Mouse (Mus musculus) macrophage (primary cell): ENCODE measurements around the gene Aqp1. TPM values are rescaled to one million over a fixed set of nuclear protein-coding genes. Genes with fewer than 3 reads are reported as not detected.

Source experiments
- H3K27ac ChIP-seq: fragments of 350-480 bp; formaldehyde crosslinking; 2 replicates; pipeline ENCODE4 v1.9.0; 2021
- H3K36me3 ChIP-seq: fragments of 350-480 bp; formaldehyde crosslinking; 2 replicates; pipeline ENCODE4 v1.9.0; 2021; ENCODE audit errors: inconsistent target
- H3K4me3 ChIP-seq: fragments of 350-480 bp; formaldehyde crosslinking; 2 replicates; pipeline ENCODE4 v1.9.0; 2021; ENCODE audit errors: inconsistent target
- H3K79me2 ChIP-seq: fragments of 350-480 bp; formaldehyde crosslinking; 2 replicates; pipeline ENCODE4 v1.9.0; 2021; ENCODE audit errors: inconsistent target
- WGBS: methylation state at CpG from one replicate; pipeline ENCODE4 v1.1.7; 2026; ENCODE audit warnings: inconsistent platforms; ENCODE audit not compliant: missing documents; 5-methylcytosine and 5-hydroxymethylcytosine counted together
- polyA plus RNA-seq: library from polyadenylated mRNA; stranded (reverse); fragments of 250-400 nt; gene quantifications from 3 replicates; pipeline ENCODE4 v1.2.4, GENCODE M21; 2018; ENCODE audit warnings: inconsistent platforms

Gene Aqp1
- polyA plus RNA-seq, 1 experiment from 2014 or later = not detected

DNA sequence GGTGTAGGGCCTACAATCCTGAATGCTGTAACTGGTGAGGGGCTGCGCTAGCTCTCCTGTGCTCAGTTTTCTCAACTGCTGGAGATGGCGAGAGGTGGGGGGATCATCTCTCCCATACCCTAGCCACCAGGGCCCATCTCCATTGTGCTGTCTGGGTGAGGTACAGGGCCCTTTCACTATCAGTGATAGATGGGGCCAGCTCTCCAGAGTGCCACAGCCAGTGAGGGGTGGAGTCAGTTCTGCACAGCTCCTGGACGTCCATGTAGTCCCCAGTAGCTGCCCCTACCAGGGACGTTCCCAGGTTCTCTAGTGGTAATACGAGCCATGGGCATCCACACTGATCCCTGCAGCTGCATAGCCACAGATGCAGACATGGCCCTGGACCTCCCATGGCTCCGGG is 14.7 kb upstream of the Aqp1 start:
- Histone ChIP-seq H3K4me3 (no peak overlapping the region), H3K36me3 (no peaks in the 10 kb centered on the region), H3K79me2 (no peaks in the 10 kb centered on the region), H3K27ac (no peak overlapping the region)
- 94% methylated on average over 6 of the region's 6 CpGs for WGBS

DNA sequence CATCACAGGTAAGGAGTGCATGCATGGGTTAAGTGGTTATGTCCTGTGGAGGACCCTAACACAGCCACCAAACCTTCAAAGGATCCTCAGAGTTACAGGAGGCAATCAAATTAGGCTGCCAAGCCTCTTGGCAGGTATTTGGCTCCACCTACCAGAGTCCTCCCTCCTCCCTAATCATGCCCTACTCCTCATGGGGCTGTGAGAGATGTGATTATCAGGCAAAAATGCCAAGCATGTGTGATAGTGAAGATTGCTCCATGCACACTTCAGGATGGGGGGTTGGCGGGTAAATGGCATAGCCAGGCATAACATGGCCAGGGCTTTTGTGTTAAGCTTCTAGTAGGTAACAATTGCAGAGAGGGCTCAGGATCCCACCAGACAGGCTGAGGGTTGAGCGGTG is 13.3 kb upstream of the Aqp1 start:
- H3K4me3 ChIP-seq = no peak overlapping the region
- no peak overlapping the region for H3K27ac ChIP-seq
- no peaks in the 10 kb centered on the region for H3K79me2 ChIP-seq
- H3K36me3 ChIP-seq = no peaks in the 10 kb centered on the region
- WGBS = 100% methylated on average over 2 of the region's 2 CpGs

DNA sequence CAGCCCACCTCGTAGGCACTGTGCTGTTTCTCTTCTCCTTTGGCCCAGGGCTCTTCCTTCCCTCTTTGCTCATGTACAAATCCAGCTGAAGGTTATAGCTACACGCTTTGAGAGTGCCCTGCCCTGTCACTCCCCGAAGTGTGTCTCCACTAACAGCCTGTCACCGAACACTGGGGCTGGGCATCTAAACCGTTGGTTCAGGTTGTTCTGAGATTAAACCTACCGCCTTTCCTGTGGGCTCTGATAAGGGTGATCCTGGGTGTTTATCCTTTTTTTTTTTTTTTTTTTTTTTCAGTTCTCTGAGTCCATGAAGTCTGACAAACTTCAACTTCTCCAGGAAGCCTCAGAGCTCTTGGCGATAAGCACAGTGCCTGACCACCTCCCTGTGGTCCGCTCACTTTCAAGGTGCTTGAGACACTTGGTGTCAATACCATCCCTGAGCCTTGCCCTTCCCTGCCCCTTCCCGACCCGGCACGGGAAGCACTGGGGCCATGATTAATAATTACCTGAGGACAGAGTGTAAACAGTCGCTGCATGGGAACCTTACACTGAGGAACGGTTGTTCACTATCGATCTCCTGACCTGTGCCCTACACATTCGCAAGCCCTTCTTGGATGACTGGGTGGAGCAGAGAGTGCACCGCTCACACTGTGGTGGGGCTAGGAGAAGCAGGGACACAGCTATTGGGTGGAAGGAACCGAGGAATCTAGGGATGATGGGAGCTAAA is 12.2 kb upstream of the Aqp1 start:
- Histone ChIP-seq H3K4me3 (no peak overlapping the region), H3K36me3 (no peaks in the 10 kb centered on the region), H3K79me2 (no peaks in the 10 kb centered on the region), H3K27ac (no peak overlapping the region)
- 79% methylated on average over 17 of the region's 17 CpGs for WGBS

- WGBS = 36% methylated on average over 1 of the region's 1 CpGs
- H3K27ac ChIP-seq = no peak overlapping the region
- no peak overlapping the region for H3K4me3 ChIP-seq
- H3K36me3 ChIP-seq = no peaks in the 10 kb centered on the region
- H3K79me2 ChIP-seq = no peaks in the 10 kb centered on the region
Observed at GRCm38 (mm10) chr6:55324785-55325184, 11.4 kb upstream of the Aqp1 start.

DNA sequence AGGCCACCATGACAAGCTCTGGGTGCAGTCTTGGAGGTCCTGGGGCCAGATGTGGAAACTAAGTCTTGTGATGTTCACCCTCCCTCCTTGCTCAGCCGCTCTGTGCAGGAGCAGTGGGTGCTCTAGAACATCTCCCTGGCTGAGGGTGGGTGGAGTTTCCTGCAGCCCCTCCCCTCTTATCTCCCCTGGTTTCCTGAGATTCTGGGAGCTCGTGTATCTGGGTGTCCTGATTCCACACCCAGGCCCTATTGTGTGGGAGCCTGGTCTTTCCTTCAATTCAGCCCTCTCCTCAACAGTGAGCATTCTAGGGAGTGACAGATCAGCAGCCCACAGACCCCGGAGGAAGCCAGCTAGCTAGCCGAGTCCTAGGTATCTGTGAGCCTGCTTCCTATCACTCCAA is 9.9 kb upstream of the Aqp1 start:
- WGBS = 44% methylated on average over 4 of the region's 4 CpGs
- no peaks in the 10 kb centered on the region for H3K36me3 ChIP-seq
- no peak overlapping the region for H3K27ac ChIP-seq
- H3K79me2 ChIP-seq = no peaks in the 10 kb centered on the region
- H3K4me3 ChIP-seq = no peak overlapping the region

DNA sequence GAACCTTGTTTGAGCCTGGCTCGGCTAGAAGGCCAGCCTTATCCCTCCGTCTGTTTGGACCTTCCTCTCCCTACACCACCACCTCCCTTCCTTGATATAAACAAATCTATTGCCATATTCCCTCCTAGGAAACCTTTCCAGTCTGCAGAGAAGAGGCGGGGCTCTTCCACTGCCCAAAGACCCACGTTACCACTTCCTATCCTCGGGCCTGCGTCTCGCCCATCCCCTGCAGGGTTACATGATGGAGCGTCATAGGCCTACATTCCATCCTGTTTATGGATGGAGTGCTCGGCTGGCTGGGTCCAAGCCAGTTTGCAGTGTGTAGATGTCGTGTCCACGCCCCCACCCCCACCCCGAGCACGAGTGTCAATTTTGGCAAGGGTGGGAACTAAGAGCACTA is 8.9 kb upstream of the Aqp1 start:
- Histone ChIP-seq H3K79me2 (no peaks in the 10 kb centered on the region), H3K4me3 (no peak overlapping the region), H3K27ac (no peak overlapping the region), H3K36me3 (no peaks in the 10 kb centered on the region)
- WGBS = 88% methylated on average over 13 of the region's 13 CpGs

DNA sequence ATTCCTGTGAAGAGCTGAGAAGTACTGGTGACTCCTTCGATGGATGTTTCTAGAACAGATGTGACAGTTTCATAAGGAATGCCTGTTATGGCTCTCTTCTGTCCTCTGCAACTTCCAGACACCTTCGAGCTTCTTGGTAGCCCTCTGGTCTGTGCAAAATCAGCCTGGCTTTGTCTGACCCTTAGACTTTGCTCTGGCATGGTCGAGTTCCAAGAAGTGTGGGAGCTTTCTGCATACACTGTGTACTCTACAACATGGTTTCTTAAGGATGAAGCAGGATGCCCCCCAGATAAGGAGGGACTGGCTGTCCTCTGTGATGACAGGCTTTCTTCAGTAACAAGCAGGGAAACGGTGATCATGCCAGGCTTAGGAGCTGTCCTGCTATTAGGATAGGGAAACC is 8.1 kb upstream of the Aqp1 start:
- WGBS = 81% methylated on average over 4 of the region's 4 CpGs
- no peaks in the 10 kb centered on the region for H3K36me3 ChIP-seq
- H3K79me2 ChIP-seq = no peaks in the 10 kb centered on the region
- no peak overlapping the region for H3K4me3 ChIP-seq
- H3K27ac ChIP-seq = no peak overlapping the region

GRCm38 (mm10) chr6:55331315-55331714 is 4.9 kb upstream of the Aqp1 start:
- Histone ChIP-seq H3K4me3 (no peak overlapping the region), H3K27ac (no peak overlapping the region), H3K36me3 (no peaks in the 10 kb centered on the region), H3K79me2 (no peaks in the 10 kb centered on the region)
- 24% methylated on average over 6 of the region's 6 CpGs for WGBS

DNA sequence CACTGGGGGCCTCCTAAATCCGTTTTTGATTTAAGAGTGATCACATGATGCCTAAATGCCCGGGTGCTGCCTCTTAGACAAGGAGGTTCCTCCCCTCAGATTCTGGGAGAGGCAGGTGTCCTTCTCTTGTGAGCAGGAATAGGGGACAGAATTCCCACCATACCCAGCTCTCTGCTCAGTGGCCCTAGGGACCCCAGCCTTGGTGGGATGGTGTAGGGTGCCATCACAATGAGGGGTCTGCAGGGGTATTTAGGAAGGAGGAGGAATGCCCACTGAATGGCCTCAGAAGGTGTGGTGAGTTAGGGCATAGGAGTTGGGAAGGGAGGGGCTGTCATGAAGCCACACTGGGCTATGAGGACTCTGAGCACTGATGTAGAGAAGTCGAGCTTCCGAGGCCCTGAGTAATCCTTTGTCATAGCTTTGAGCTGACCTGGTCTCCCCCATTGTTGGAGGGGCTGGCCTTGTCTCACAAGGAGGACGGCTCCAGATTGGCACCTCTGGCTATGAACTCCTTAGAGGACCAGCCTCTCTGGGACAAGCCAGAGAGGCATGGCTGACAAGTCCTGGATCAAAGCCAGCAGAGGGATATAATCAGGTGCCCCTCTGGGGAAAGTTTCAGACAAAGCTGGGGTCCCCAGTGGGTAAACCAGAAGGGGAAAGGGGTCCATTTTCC is 4.0 kb upstream of the Aqp1 start:
- H3K4me3 ChIP-seq = no peak overlapping the region
- 58% methylated on average over 5 of the region's 5 CpGs for WGBS
- no peaks in the 10 kb centered on the region for H3K79me2 ChIP-seq
- no peaks in the 10 kb centered on the region for H3K36me3 ChIP-seq
- no peak overlapping the region for H3K27ac ChIP-seq

DNA sequence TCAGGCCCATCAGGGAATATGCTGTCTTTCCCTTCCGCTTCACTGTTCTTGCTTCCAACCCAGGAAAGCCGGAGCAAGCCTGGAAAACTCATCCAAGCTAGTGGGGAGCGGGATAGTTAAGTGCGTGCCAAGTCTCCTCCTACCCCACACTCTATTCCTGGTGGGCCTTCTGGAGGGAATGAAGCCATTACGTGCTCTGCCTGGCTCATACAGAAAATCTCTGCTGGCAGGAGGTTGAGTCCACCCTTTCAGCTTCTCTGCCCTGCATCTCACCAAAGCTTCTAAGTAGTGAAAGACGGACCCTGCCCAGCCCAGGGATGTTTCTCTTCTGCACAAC is 3.5 kb upstream of the Aqp1 start:
- 88% methylated on average over 6 of the region's 6 CpGs for WGBS
- no peak overlapping the region for H3K4me3 ChIP-seq
- H3K36me3 ChIP-seq = no peaks in the 10 kb centered on the region

DNA sequence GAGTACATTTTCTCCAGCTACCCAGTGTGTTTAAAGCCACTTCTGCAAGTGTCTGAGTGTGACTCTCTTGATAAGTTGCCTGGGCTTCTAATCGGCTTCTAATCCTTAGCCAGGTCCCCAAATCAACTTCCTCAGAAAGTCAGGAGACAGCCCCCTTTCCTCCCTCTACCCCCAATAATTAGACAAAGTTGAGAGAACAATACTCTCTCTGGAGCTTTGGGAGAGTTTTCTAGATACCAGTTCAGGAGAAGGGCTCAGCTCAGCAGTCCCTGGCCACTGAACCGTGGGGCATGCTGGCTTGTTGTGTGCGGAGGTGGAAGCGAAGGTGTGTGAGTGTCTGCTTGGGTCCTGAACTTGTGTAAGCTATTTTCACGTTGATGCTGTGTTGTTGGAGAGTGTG is 1.0 kb downstream of the Aqp1 start:
- H3K36me3 ChIP-seq = no peaks in the 10 kb centered on the region
- no peaks in the 10 kb centered on the region for H3K79me2 ChIP-seq
- H3K4me3 ChIP-seq = no peak overlapping the region
- WGBS = 95% methylated on average over 4 of the region's 5 CpGs
- no peak overlapping the region for H3K27ac ChIP-seq

More for the DNA sequence above, 3.5 kb upstream of the Aqp1 start:
- Histone ChIP-seq H3K27ac (no peak overlapping the region), H3K79me2 (no peaks in the 10 kb centered on the region)

DNA sequence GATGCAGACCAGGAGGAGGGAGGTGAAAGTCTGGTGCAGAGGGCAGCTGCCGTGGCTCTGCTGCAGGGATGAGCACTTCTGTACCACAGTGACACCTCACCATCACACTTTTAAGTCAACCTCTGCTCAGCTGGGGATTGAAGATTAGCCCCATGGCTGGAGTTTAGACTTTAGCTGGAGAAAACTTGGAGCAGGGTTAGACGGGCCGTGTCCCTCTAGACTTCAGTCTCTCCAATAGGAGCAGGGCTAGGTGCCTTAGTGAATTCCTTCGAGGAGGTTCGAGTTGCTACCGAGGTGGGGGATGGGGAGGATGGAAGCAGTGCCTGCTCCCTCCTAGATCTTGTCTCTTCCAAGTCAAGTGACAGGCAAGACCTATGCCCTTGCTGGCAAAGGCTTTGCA is 1.8 kb downstream of the Aqp1 start:
- Histone ChIP-seq H3K4me3 (no peak overlapping the region), H3K36me3 (no peaks in the 10 kb centered on the region), H3K27ac (no peak overlapping the region), H3K79me2 (no peaks in the 10 kb centered on the region)
- WGBS = 92% methylated on average over 6 of the region's 6 CpGs

DNA sequence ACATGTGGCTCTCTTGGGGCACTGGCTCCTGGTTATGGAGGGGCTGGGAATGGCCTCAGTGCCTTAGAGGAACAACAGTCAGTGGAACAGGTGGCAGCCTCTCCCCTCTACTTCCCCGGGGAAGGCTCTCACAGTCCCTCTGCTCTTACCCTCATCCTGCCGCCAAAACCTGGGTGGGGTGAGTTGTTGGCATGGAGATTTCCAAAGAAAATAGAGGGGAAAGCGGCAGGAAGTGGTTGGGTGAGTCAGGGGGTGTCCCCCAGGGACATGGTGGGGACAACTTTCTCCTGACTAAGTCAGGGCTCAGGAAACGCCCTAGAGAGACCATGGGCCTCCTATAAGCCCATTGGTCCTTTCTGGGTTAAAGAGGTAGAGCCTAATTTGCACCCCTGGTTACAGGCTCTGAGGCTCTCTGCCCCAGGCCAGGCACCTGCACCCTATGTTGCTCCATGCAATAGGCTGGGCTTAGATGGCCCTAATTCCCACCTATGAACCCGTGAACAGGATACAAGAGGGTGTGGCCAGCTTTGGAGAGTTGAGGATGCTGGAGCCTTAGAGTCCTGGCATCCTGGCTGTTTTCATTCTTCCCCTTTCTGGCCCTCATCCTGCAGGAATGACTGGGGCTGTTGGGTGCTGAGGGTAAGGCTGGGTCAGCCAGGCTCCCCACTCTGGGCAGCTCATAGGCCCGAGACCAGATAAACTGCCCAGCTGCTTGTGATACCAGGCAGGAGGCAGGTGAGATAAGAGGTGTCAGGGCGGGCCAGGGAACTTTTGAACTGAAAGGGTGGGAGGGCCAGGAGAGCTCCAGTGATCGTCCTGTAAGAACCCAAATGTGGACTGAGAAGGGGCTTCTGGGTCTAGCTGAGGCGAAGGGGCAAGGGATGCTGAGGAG is 2.9 kb downstream of the Aqp1 start:
- H3K36me3 ChIP-seq = no peaks in the 10 kb centered on the region
- no peaks in the 10 kb centered on the region for H3K79me2 ChIP-seq
- H3K4me3 ChIP-seq = no peak overlapping the region
- 66% methylated on average over 9 of the region's 9 CpGs for WGBS
- H3K27ac ChIP-seq = no peak overlapping the region

DNA sequence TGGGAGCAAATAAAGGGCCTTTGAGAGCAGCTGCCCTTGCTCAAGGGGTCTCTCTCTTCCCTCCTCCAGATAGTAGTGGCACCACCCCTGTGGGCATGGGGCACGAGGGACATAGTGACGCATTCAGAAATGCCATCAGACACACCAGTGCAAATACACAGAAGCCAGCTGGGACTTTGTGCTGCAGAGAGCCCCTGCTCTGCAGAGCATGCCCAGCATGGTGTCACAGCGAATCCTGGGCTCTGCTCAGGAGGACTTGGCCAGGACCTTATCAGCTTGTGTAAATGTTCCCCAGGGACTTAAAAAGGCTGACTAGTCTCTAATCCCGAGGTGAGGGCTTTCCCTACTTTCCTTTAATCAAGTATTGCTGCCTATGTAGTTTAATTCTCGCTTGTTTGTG is 5.5 kb downstream of the Aqp1 start:
- H3K4me3 ChIP-seq = no peak overlapping the region
- no peaks in the 10 kb centered on the region for H3K79me2 ChIP-seq
- 77% methylated on average over 5 of the region's 5 CpGs for WGBS
- H3K27ac ChIP-seq = no peak overlapping the region
- H3K36me3 ChIP-seq = no peaks in the 10 kb centered on the region

GRCm38 (mm10) chr6:55342328-55342727 is 6.1 kb downstream of the Aqp1 start:
- H3K4me3 ChIP-seq = no peak overlapping the region
- WGBS = 95% methylated on average over 9 of the region's 9 CpGs
- H3K79me2 ChIP-seq = no peaks in the 10 kb centered on the region
- no peak overlapping the region for H3K27ac ChIP-seq
- no peaks in the 10 kb centered on the region for H3K36me3 ChIP-seq
